Mouse (Mus musculus) testis, adult 2 months (tissue): ENCODE data around the gene Hmg20b.

ENCODE experiments used
- CTCF ChIP-seq: fragments of 200-500 bp; IDR thresholded peaks from 2 replicates; pipeline ENCODE4 v1.5.1; 2012; ENCODE audit warnings: low read depth, mild to moderate bottlenecking, inconsistent platforms, low read length, moderate library complexity; ENCODE audit not compliant: control insufficient read depth, insufficient read depth, insufficient replicate concordance
- POLR2A ChIP-seq: fragments of 200-500 bp; IDR thresholded peaks from 2 replicates; pipeline ENCODE4 v1.6.1; 2012; ENCODE audit warnings: low read depth, mild to moderate bottlenecking, inconsistent platforms, low read length, moderate library complexity; ENCODE audit not compliant: control insufficient read depth

- TF ChIP-seq CTCF (no peak), POLR2A (no peak)
Observed at GRCm38 (mm10) chr10:81299585-81300351, 50.5 kb downstream of the Hmg20b start.
